Mouse (Mus musculus) c-Kit-positive CD71-positive TER-119-positive erythroid progenitor cells, embryonic 14.5 days (primary cell): Measurements from ENCODE around the gene Tas2r139.
"Not testable (repeated sequence)": the region's sequence is repeated elsewhere in the genome, so short reads cannot be mapped to it uniquely, and the experiment has no call there.

Source experiments
- DNase-seq: peaks from one replicate; pipeline ENCODE4 v3.0.0-alpha.2; 2013; ENCODE audit warnings: low spot score

Gene Tas2r139

GRCm38 (mm10) chr6:42140636-42141035 lies at the start of gene Tas2r139:
TSS of gene Tas2r139 (plus strand) at chr6:42140936.
- no peak for DNase-seq

GRCm38 (mm10) chr6:42151115-42151514 lies 10.4 kb downstream of the Tas2r139 start:
- DNase-seq = not testable (repeated sequence)

- no peak for DNase-seq
Observed at GRCm38 (mm10) chr6:42182462-42182861, 41.7 kb downstream of the Tas2r139 start.

- DNase-seq = no peak
Observed at GRCm38 (mm10) chr6:42186230-42186629, 45.5 kb downstream of the Tas2r139 start.
